Mouse (Mus musculus) thymus, postnatal 25 days (tissue): ENCODE measurements around the gene Dok4.
"Not testable (repeated sequence)": the region's sequence is repeated elsewhere in the genome, so short reads cannot be mapped to it uniquely, and the experiment has no call there.

Source experiments
- DNase-seq: peaks from one replicate; pipeline ENCODE4 v3.0.0; 2022

Dok4 gene

GRCm38 (mm10) chr8:94876820-94877219 lies 690 bp upstream of the Dok4 start:
- no peak for DNase-seq

- DNase-seq: no peak
Observed at GRCm38 (mm10) chr8:94875871-94876150, 319 bp downstream of the Dok4 start.

GRCm38 (mm10) chr8:94875096-94875870 lies 847 bp downstream of the Dok4 start:
- DNase-seq: no peak

- peak; percentile 68 for DNase-seq
Observed at GRCm38 (mm10) chr8:94874358-94874757, 1.8 kb downstream of the Dok4 start.

GRCm38 (mm10) chr8:94872576-94872975 lies 3.6 kb downstream of the Dok4 start:
- DNase-seq: no peak

- DNase-seq: no peak
Observed at GRCm38 (mm10) chr8:94872156-94872555, 4.0 kb downstream of the Dok4 start.

- peak; percentile 16 for DNase-seq
Observed at GRCm38 (mm10) chr8:94871108-94871894, 4.8 kb downstream of the Dok4 start.

- DNase-seq: no peak
Observed at GRCm38 (mm10) chr8:94870474-94871107, 5.5 kb downstream of the Dok4 start.

- DNase-seq: no peak
Observed at GRCm38 (mm10) chr8:94870003-94870402, 6.1 kb downstream of the Dok4 start.

GRCm38 (mm10) chr8:94869146-94869545 lies 7.0 kb downstream of the Dok4 start:
- DNase-seq: no peak

- no peak for DNase-seq
Observed at GRCm38 (mm10) chr8:94866921-94867320, 9.2 kb downstream of the Dok4 start.

GRCm38 (mm10) chr8:94865292-94865691 lies 10.8 kb downstream of the Dok4 start:
- DNase-seq: no peak

- no peak for DNase-seq
Observed at GRCm38 (mm10) chr8:94863897-94864673, 12.0 kb downstream of the Dok4 start.

- DNase-seq: no peak
Observed at GRCm38 (mm10) chr8:94862487-94863220, 13.5 kb downstream of the Dok4 start.

GRCm38 (mm10) chr8:94861352-94861910 lies 14.7 kb downstream of the Dok4 start:
- DNase-seq: peak; percentile 63

- peak; percentile 93 for DNase-seq
Observed at GRCm38 (mm10) chr8:94857346-94858173, 18.6 kb downstream of the Dok4 start, which contains the start of gene Polr2c. Gene Polr2c (plus strand): TSS chr8:94857450.

GRCm38 (mm10) chr8:94857011-94857345 lies 19.2 kb downstream of the Dok4 start:
- no peak for DNase-seq

GRCm38 (mm10) chr8:94854761-94855160 lies 21.4 kb downstream of the Dok4 start:
- DNase-seq: not testable (repeated sequence)

- no peak for DNase-seq
Observed at GRCm38 (mm10) chr8:94850049-94850448, 26.1 kb downstream of the Dok4 start.

GRCm38 (mm10) chr8:94841183-94841582 lies 34.9 kb downstream of the Dok4 start:
- DNase-seq: no peak

GRCm38 (mm10) chr8:94838600-94838999 lies 37.5 kb downstream of the Dok4 start:
- no peak for DNase-seq
